Mouse (Mus musculus) liver, embryonic 11.5 days (tissue): ENCODE data around the gene Itgal. TPM values are rescaled to one million over a fixed set of nuclear protein-coding genes. Genes with fewer than 3 reads are reported as not detected.

ENCODE experiments used
- ATAC-seq: fragments of 200-750 bp; cut with Nextera tagmentation; replicated peaks from 2 replicates; pipeline ENCODE4 v1.8.0; 2017; ENCODE audit warnings: moderate number of reproducible peaks, mild to moderate bottlenecking, moderate TSS enrichment, moderate library complexity; ENCODE audit not compliant: low FRiP score
- DNase-seq: peaks from one replicate; pipeline ENCODE4 v3.0.0-alpha.2; 2017; ENCODE audit warnings: low spot score
- H3K27ac ChIP-seq: fragments of 300-500 bp; sonication (generic); 2 replicates; pipeline ENCODE4 v1.5.1; 2014; ENCODE audit warnings: mild to moderate bottlenecking, low read depth, low read length, control low read depth
- H3K27me3 ChIP-seq: fragments of 300-500 bp; sonication (generic); replicated peaks from 2 replicates; pipeline ENCODE4 v1.6.1; 2014; ENCODE audit warnings: low read length, mixed read lengths; ENCODE audit not compliant: control insufficient read depth, insufficient read depth
- H3K36me3 ChIP-seq: fragments of 300-500 bp; sonication (generic); 2 replicates; pipeline ENCODE4 v1.6.1; 2014; ENCODE audit warnings: mild to moderate bottlenecking, low read length, moderate library complexity, mixed read lengths; ENCODE audit not compliant: control insufficient read depth, insufficient read depth
- H3K4me1 ChIP-seq: fragments of 300-500 bp; sonication (generic); replicated peaks from 2 replicates; pipeline ENCODE4 v1.6.1; 2014; ENCODE audit warnings: low read length, mixed read lengths; ENCODE audit not compliant: control insufficient read depth, insufficient read depth
- H3K4me2 ChIP-seq: fragments of 300-500 bp; sonication (generic); 2 replicates; pipeline ENCODE4 v1.6.1; 2014; ENCODE audit warnings: mild to moderate bottlenecking, control low read depth, moderate library complexity
- H3K4me3 ChIP-seq: fragments of 300-500 bp; sonication (generic); 2 replicates; pipeline ENCODE4 v1.5.1; 2014; ENCODE audit warnings: low read depth, low read length, control low read depth
- H3K9ac ChIP-seq: fragments of 300-500 bp; sonication (generic); 2 replicates; pipeline ENCODE4 v1.6.1; 2014; ENCODE audit warnings: low read depth, low read length, control low read depth
- H3K9me3 ChIP-seq: fragments of 300-500 bp; sonication (generic); 2 replicates; pipeline ENCODE4 v1.6.1; 2016; ENCODE audit warnings: low read length, inconsistent platforms, mixed read lengths; ENCODE audit not compliant: control insufficient read depth
- WGBS: fragments of 180-500 bp; shearing (Covaris S2); extraction: QIAGEN DNeasy Blood & Tissue Kit; methylation state at CpG from one replicate; pipeline ENCODE4 v1.1.7; 2014; 5-methylcytosine and 5-hydroxymethylcytosine counted together
- polyA plus RNA-seq: library from polyadenylated mRNA; unstranded; fragments of >200 nt; fragmentation: Nextera tagmentation; extraction: Ambion mirVana; gene quantifications from 2 replicates; pipeline ENCODE4 v1.2.1, GENCODE M21; 2014

Itgal gene
- polyA plus RNA-seq, 1 experiment from 2014 or later: 6.5 TPM

- ATAC-seq: no peak
Measured at GRCm38 (mm10) chr7:127287940-127288339, 8.1 kb upstream of the Itgal start.

GRCm38 (mm10) chr7:127289306-127289705 is 6.8 kb upstream of the Itgal start:
- WGBS: 54% methylated on average over 2 of the region's 2 CpGs
- Histone ChIP-seq H3K4me3 (no peak overlapping the region), H3K36me3 (no peaks in the 10 kb centered on the region), H3K9me3 (no peaks in the 10 kb centered on the region; the same call in 1 of the 2 replicates), H3K27me3 (no peaks in the 10 kb centered on the region), H3K27ac (no peak overlapping the region), H3K4me2 (no peak overlapping the region), H3K4me1 (peaks cover 5% of the 10 kb centered on the region), H3K9ac (no peak overlapping the region)
- ATAC-seq: no peak
- DNase-seq: no peak

More at GRCm38 (mm10) chr7:127287940-127288339, 8.1 kb upstream of the Itgal start:
- WGBS: 74% methylated on average over 1 of the region's 1 CpGs
- H3K27me3 ChIP-seq: no peaks in the 10 kb centered on the region
- no peak overlapping the region for H3K4me3 ChIP-seq
- no peaks in the 10 kb centered on the region; the same call in 1 of the 2 replicates for H3K9me3 ChIP-seq
- DNase-seq: no peak
- H3K27ac ChIP-seq: no peak overlapping the region
- H3K9ac ChIP-seq: no peak overlapping the region
- no peaks in the 10 kb centered on the region for H3K36me3 ChIP-seq
- H3K4me2 ChIP-seq: no peak overlapping the region
- peaks cover 5% of the 10 kb centered on the region for H3K4me1 ChIP-seq

- WGBS: 48% methylated on average over 8 of the region's 8 CpGs
Measured at GRCm38 (mm10) chr7:127290142-127290541, 5.9 kb upstream of the Itgal start.

GRCm38 (mm10) chr7:127296786-127297555 is 911 bp downstream of the Itgal start:
- H3K9ac ChIP-seq: no peak overlapping the region
- peaks cover 7% of the 10 kb centered on the region; the same call in 1 of the 2 replicates for H3K4me1 ChIP-seq
- ATAC-seq (no peak), DNase-seq (no peak)
- H3K9me3 ChIP-seq: no peaks in the 10 kb centered on the region
- H3K27ac ChIP-seq: no peak overlapping the region
- peak overlapping the region; percentile 53 for H3K4me2 ChIP-seq
- H3K36me3 ChIP-seq: no peaks in the 10 kb centered on the region
- H3K27me3 ChIP-seq: no peaks in the 10 kb centered on the region
- 84% methylated on average over 5 of the region's 5 CpGs for WGBS
- peak overlapping the region; percentile 14; the same call in 1 of the 2 replicates for H3K4me3 ChIP-seq

More at GRCm38 (mm10) chr7:127290142-127290541, 5.9 kb upstream of the Itgal start:
- ATAC-seq (no peak), DNase-seq (no peak)
- Histone ChIP-seq H3K9me3 (no peaks in the 10 kb centered on the region; the same call in 1 of the 2 replicates), H3K27ac (no peak overlapping the region), H3K9ac (no peak overlapping the region), H3K36me3 (no peaks in the 10 kb centered on the region), H3K4me1 (peaks cover 5% of the 10 kb centered on the region), H3K4me3 (no peak overlapping the region), H3K4me2 (no peak overlapping the region), H3K27me3 (no peaks in the 10 kb centered on the region)

GRCm38 (mm10) chr7:127297586-127298193 is 1.6 kb downstream of the Itgal start:
- no peaks in the 10 kb centered on the region for H3K36me3 ChIP-seq
- ATAC-seq (no peak), DNase-seq (no peak)
- no peak overlapping the region; the same call in 1 of the 2 replicates for H3K27ac ChIP-seq
- H3K27me3 ChIP-seq: no peaks in the 10 kb centered on the region
- H3K4me3 ChIP-seq: no peak overlapping the region
- peaks cover 7% of the 10 kb centered on the region; the same call in 1 of the 2 replicates for H3K4me1 ChIP-seq
- WGBS: 85% methylated on average over 5 of the region's 5 CpGs
- no peak overlapping the region for H3K4me2 ChIP-seq
- no peak overlapping the region for H3K9ac ChIP-seq
- no peaks in the 10 kb centered on the region for H3K9me3 ChIP-seq

GRCm38 (mm10) chr7:127308431-127308830 is 12.4 kb downstream of the Itgal start:
- Histone ChIP-seq H3K9me3 (no peaks in the 10 kb centered on the region), H3K27me3 (no peaks in the 10 kb centered on the region), H3K27ac (no peak overlapping the region), H3K4me1 (no peaks in the 10 kb centered on the region), H3K4me3 (no peak overlapping the region), H3K36me3 (no peaks in the 10 kb centered on the region), H3K9ac (no peak overlapping the region), H3K4me2 (no peak overlapping the region)
- WGBS: 73% methylated on average over 2 of the region's 2 CpGs
- ATAC-seq: no peak
- DNase-seq: no peak

- DNase-seq (peak; percentile 42), ATAC-seq (no peak)
- H3K4me3 ChIP-seq: no peak overlapping the region
- 73% methylated on average over 4 of the region's 4 CpGs for WGBS
- no peaks in the 10 kb centered on the region for H3K36me3 ChIP-seq
- no peaks in the 10 kb centered on the region for H3K4me1 ChIP-seq
- no peaks in the 10 kb centered on the region for H3K9me3 ChIP-seq
- H3K27me3 ChIP-seq: no peaks in the 10 kb centered on the region
- no peak overlapping the region for H3K27ac ChIP-seq
- H3K9ac ChIP-seq: no peak overlapping the region
- no peak overlapping the region for H3K4me2 ChIP-seq
Measured at GRCm38 (mm10) chr7:127308887-127309286, 12.8 kb downstream of the Itgal start.

- no peak overlapping the region for H3K27ac ChIP-seq
- H3K4me2 ChIP-seq: no peak overlapping the region
- H3K4me3 ChIP-seq: no peak overlapping the region
- H3K27me3 ChIP-seq: no peaks in the 10 kb centered on the region
- no peaks in the 10 kb centered on the region for H3K9me3 ChIP-seq
- no peaks in the 10 kb centered on the region for H3K4me1 ChIP-seq
- 73% methylated on average over 12 of the region's 12 CpGs for WGBS
- DNase-seq: no peak
- no peak overlapping the region for H3K9ac ChIP-seq
- H3K36me3 ChIP-seq: no peaks in the 10 kb centered on the region
- no peak for ATAC-seq
Measured at GRCm38 (mm10) chr7:127309951-127310350, 13.9 kb downstream of the Itgal start.
